In genomic region chr2:35336388-35337280, GRCm38 (mm10) we compare ENCODE assay signal across 8 mouse cellular contexts. TPM values are rescaled to one million over a fixed set of nuclear protein-coding genes. Genes with fewer than 3 reads are reported as not detected.
A peak's percentile ranks its signal among the peaks of the same experiment; 100 is the strongest.
DNase-seq lines count a peak whose midpoint lies in the region; ATAC-seq lines count a peak whose summit lies in the region.

TSS of gene Stom (minus strand) at chr2:35336976.

- DNase-seq in adrenal gland, adult (ENCODE audit: inconsistent age in 2 of 2, low spot score in 1 of 2): peak; percentile 100
- peak; percentile 99 for DNase-seq in embryo, embryonic 10.5 days (ENCODE audit: low spot score)
- peak; percentile 100 for DNase-seq in gastrocnemius, postnatal 14 days
- peak; percentile 96 to 100 for DNase-seq in left cerebral cortex, postnatal 10 days (ENCODE audit: extremely low spot score in 1 of 2, low spot score in 2 of 2)
- DNase-seq in right cerebral cortex, postnatal 25 days: peak; percentile 94
- peak; percentile 100 for DNase-seq in urinary bladder, postnatal 4 days (ENCODE audit: low spot score in 2 of 2)

- peak; percentile 98 for ATAC-seq in inflammation-experienced regulatory T-cells, adult 6 months
- peak; percentile 92 for ATAC-seq in megakaryocyte-erythroid progenitor cell, adult 5-6 weeks (replicated peaks; ENCODE audit: low FRiP score, low TSS enrichment, poor library complexity, severe bottlenecking)

- intact Hi-C loops in gastrocnemius, postnatal 14 days (cut with DNase I; ENCODE audit: low total_unique reads): no loop called here
- intact Hi-C loops in left cerebral cortex, postnatal 10 days (cut with DNase I): no loop called here

RNA-seq across cellular contexts. Expression of gene Stom, which starts in this region (rescaled TPM):
- 10 to 100 TPM; 20.1 to 22.2 TPM for total RNA-seq in gastrocnemius, postnatal 14 days (2021)
- 1 to 10 TPM; 1.7 to 4.9 (median 1.8) TPM for polyA plus RNA-seq in inflammation-experienced regulatory T-cells, adult 6 months (2017; shearing (Covaris generic))
- total RNA-seq in left cerebral cortex, postnatal 10 days (2021): 1 to 10 TPM; 6.5 to 7.5 TPM
- 142 and 145 TPM in 2 replicates for total RNA-seq in megakaryocyte-erythroid progenitor cell, adult 5-6 weeks (2014; fragmentation: Nextera tagmentation)
- 155 and 216 TPM in 2 replicates for total RNA-seq in megakaryocyte-erythroid progenitor cell, adult 5-6 weeks (2017)

Comparison
In these comparisons a context has a peak if more than half of its experiments do, and no peak if none do; other contexts are left out.
1. Peak in every context shown above with its lines: DNase-seq and ATAC-seq.
2. RNA of gene Stom (total RNA-seq): 142 to 216 TPM in megakaryocyte-erythroid progenitor cell, adult 5-6 weeks; 20.1 to 22.2 TPM in gastrocnemius, postnatal 14 days and 6.5 to 7.5 TPM in left cerebral cortex, postnatal 10 days; every median in the first group is over 4 times any median in the second.